Mouse (Mus musculus): ENCODE measurements around the gene Eprs.

- TF ChIP-seq POLR2A (IDR thresholded peaks at IDR 0.05; ENCODE audit: borderline replicate concordance, extremely low read depth, low read depth, low read length), result no peak
- TF ChIP-seq CTCF (IDR thresholded peaks at IDR 0.05; ENCODE audit: insufficient read depth, low read length), result no peak
These were observed 810 bp downstream of the Eprs start for GRCm38 (mm10) chr1:185363526-185364182.

All from lung, adult 2 months (tissue).